Mouse (Mus musculus) heart, adult 9 months (tissue): ENCODE results near the gene Cep128.
"Not testable (repeated sequence)": the region's sequence is repeated elsewhere in the genome, so short reads cannot be mapped to it uniquely, and the experiment has no call there.

Experiments
- DNase-seq, 2 experiments: peaks; one replicate each; pipeline ENCODE4 v3.0.0; 2022; ENCODE audit warnings: low spot score in 2 of 2

Gene Cep128

DNA sequence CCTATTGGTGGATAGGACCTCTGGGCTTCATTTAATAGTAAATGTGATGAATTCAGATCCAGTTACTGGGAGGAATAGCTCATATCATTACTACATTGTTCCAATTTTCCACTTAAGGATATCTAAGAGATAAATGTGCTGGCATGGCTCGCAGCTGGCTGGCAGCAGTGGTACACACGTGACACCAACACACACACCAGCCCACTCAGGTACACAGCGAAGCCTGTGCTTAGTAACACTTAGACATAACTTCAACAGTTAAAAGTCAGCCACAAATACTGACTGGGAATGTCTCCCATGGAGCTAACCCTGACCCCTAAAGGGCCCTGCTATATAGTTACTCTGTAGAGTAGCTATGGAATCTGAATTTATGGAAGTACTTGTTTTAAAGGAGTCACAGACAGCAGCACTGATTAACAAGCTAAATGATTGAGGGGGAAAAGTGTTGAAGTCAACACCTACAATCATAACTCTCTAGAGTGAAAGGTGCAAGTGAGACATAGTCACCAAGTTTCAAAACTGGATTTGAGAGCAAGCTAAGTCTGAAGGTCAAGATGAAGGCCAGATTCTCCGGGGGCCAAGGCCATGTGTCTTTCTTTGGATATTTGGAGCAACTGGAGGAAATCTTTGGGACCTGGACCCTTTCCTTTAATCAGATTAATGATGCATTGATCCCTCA, 320.7 kb downstream of the Cep128 start:
- DNase-seq, result peak in 1 of 2 experiments; percentile 35

DNA sequence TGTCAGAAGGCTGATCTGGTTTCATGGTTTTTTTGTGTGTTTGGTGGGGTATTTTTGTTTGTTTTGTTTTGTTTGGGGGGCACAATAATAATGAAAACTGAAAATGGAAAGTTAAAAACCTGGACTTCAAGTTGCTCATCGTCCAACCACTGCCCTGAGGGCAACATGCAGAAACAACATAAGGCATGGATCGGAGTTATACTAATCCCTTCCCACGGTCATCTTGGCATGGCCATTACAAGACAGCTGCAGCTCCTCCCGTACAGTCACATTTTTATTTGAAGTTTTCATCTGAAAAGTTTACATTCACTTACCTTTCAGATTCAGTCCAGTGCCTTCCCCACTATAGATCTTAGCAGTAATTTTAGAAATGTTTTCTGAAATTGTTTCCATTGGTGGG, 321.5 kb downstream of the Cep128 start:
- DNase-seq, result no peak

DNA sequence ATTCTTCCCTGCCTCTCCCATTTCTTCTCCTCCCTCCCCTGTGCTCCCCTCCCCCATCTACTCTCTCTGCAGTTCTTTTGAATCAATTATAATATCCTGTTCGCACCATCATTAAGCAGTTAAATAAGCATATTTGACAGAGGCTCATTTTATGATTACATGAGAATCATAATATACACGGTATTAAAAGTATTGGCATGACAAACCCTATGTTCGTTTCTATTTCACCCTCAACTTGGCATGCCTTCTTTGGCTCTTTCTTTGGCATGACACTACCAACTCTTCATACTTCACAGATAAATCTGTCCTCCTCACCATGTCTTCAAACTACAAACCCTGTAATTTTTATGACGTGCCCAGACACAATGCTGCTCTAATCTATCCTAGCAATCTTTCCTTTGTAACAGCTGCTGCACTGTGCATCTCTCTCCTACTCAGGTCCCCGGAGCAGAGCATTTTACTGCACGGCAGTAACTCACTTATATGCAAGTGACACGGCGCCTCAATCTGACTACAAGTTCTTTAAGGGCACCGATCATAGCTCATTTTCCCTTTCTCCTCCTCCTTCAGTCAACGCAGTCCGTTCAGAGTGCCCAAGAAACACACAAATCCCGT, 324.4 kb downstream of the Cep128 start:
- DNase-seq, result no peak

DNA sequence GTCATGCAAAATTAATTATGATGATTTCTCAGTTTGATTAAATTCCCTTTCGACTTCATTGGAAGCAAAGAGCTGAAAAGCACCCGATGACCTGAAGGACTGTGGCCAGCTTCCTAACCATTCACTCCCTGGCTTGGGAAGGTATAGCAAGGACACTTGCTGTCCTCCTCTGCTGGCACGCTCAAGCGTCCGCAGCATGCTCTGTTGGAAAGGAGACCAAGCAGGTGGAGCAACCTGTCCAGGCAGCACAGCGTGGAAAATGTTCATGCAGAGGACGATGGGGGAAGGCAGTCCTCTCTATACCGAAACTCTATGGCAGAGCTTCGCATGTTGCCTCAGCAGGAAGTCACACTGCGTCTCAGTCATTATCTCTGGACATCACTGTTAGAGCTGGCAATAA, 327.3 kb downstream of the Cep128 start:
- no peak for DNase-seq

DNA sequence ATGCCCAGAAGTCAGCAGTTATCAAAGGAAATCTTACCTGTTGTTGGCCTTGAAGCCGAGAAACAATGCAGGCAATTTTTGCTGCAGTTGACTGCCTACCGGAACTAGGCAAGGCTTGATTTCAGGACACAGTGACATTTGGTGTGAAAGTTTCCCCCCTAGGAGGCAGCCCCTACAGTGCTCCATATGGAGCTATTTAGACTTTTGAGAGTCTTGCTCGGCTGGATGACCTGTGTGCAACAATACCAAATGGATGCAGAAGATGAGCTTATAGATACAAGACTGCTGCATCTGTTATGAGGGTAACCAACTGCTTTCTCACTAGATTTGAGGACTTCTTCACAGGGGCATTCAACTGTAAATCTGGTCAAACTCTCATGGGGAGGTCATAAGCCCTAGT, 331.9 kb downstream of the Cep128 start:
- no peak for DNase-seq

DNA sequence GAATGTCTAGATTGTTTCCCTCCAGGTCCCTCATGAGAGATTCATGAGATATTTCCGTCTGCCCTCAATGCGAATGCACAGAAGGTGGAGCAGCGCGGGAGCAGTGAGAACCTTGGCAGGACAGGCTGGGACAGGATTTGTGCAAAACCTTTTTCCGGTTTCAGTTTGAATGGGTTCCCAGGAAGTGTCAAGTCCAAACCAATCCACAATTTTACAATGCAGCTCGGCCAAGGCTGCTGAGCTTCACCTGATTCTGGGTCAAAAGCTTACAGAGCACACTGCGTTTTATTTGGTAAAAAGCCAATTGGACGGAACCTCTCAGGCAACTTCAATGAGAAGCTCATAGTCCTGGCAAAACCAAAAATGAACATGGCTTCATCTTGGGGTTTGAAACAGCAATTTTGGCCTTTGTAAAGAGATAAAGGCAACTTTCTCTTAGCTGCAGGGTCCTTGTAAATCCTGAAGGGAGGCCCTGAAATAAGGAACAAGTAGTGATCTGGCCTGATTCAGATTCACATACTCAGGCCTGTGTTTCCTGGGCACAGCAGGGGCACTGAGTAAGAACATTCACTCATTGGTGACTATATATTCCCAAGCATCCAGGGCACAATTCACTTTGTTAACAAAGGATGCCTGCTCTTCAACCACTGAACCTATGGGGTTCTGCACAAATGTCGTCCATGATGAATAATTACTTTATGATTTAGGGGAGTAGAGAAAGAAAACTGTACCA, 333.4 kb downstream of the Cep128 start:
- peak; percentile 11 to 14 for DNase-seq

DNA sequence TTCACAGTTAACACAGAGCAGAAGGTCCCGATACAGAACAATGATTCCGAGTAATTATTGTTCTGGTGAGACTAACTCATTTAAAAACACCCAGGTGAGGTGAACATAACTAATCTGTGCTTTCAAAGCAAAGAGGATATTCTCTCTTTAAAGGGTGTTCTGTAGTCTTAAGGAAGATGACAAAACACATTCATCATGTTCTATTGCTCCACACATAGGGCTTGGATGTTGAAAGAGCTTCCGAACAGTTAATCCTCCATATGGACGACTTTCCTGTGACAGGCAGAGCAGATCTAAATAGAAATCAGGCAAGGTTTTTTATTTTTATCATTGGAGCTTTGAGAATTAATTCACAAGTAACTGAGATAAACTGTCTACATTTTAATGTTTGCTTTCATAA, 342.8 kb downstream of the Cep128 start:
- no peak for DNase-seq

DNA sequence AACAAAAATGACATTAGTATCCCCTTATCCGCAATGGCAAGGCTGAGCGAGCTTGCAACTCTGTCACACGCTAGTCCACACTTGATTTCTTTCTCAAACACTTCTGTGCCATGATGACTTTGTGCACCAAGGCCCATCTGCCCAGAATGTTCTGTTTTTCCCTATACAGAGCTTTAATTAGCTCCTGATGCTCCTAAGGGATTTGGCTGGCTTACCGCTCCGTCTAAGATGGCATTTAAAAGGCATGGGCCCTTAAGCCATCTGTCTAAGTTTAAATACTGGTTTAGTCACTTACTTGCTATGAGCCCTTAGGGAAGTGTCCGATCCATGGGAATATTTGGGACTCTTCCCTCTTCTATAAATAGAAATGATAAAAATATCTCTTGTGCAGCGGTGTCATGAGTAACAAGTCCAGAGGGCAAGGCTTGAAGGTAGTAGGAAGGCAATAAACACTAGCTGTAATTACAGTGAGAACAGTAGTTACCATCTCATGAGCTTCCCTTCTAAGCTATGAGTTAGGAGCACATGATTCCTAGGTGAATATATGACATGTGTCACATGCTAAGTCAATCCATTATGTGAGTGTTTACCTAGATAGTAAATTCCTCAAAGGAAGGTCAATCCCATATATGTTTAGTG, 343.8 kb downstream of the Cep128 start:
- peak; percentile 28 for DNase-seq

DNA sequence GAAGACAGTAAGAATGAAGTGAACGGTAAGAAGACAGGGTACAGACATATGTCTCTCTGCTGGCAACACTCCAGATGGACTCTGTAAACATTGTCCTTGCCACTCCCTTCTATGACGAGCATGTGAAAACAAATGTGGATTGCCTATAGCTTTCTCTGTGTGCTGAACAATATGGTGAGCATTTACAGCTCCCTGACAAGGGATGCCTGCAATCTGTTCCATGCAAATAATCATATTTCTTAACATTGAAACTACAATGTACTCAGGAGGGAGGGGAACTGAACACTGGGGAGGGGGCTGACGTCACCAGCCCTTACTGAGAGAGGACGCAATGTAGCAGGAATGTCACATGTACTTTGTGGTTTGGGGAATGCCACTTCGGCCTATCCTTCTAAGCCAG, 355.1 kb downstream of the Cep128 start:
- no peak for DNase-seq

DNA sequence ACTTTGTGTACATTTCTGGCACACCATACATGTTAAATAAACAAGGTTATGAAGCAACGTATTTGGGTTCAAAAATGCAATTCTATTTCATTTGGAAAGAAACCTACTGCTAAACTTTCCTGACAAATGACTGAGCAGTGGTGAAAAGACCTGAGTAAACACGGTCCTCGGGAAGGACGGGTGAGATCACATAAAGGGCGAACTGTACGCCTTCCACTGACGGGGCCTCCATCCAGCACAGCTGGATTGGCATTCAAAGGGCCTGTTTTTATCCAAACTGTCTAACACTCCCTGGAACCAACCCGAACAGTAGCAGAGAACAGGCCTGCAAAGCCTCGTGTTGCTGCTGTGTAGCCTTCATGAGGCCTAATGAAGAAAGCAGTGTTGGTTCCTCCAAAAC, 356.5 kb downstream of the Cep128 start:
- DNase-seq, result peak; percentile 10 to 13

DNA sequence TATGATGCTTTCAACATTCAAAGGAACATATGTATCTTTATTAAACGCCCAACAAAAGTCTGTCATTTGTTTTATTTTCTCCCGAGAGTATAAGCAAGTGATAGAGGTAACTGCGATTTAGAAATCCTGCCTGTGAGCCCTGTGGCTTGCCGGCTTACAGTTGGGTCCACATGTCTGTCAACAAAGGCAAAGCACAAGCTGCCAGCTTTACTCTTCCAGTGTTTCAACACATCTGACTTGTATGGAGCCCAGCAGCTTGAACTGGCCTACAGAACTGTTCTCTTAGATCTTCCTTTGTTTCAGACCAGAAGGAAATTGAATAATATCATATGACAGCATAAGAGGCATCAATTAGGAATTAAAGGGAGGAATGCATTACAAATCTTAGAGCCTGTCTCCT, 357.1 kb downstream of the Cep128 start:
- no peak for DNase-seq

DNA sequence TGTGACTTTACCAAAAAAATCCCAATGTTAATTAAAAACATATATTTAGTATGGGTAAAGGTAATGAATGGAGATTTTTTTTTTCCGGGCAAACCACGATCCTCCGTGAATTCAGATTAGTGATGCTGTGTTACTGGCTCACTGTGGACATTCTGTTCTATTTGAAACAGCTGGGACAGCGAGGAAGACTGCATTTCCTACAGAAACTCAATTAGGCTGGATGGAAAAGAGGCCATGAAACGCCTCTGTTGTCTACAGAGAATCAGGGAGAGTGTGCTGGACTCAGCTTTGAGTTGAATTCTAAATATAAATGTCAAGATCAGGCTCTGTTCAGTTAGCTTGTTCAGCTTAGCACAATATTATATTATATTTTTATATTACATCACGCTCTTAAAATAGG, 369.1 kb downstream of the Cep128 start:
- no peak for DNase-seq

DNA sequence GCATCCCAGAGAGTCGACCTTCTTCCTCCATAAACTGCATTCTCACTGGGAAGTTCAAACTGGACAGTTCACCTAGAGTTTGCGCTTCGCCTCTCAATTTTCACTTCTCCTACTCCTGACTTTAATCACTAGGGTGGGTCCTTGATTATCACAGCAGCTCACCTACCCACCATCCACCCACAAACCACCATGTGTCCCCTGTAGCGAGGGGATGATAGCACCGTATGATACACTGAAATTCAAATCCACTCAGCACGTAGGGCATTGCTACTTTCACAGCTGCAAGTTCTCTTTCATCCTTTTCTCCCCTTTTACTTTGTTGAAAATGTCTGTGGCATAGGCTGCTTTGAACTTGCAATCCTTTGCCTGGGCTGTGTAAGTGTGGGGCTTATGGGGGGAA, 371.2 kb downstream of the Cep128 start:
- no peak for DNase-seq

DNA sequence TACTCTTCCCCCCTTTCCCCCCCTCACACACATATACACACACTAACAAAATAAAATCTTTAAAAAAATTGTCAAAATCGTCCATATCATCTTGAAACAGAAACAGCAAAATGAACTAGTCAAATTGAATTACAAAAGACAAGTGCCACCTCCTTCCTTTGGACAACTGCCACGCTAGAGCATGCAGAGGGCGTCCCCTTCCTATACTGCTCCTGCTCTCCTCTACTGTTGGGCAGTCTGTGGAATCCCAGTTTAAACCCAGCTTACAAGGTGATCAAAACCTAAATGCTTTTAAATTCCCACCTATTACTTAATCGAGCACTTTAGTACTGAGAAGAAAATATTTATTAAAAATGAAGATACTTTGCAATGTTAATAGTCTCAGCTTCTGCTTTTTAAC, 372.0 kb downstream of the Cep128 start:
- no peak for DNase-seq

DNA sequence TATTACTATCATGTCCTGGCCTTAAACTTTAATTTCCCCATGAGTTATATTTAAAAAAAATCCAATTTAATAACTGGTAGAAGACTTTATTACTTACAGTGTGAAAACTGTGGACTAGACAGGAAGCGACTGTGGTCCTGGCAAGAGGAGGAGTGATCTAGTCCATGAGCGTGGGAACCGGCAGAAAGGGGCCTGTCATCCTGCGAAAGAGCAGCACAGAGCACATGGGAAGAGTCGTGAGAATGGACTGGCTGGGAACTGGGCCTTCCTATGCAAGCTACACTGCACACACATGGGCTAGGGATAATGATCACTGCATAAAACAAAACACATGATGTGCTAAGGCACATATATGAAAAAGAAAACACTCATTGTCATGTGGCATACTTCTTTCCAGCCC, 375.5 kb downstream of the Cep128 start:
- DNase-seq, result no peak

DNA sequence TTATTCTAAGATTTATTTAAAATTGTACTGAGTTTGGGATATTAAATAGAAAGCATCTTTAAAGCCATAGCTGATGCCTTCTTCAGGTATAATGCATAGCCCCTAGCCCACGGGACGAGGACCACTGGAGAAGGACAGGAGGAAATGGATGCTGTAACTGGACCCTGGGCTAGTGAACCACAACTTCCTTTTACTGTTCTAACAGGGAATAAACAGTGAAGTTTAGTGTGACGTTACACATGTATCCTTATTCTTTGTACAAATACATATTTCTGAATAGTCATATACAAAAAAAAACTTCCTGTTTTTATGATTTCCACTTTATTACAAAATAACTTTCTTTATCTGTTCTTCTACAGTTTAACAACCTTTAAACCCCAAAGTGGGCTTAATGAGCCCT, 376.0 kb downstream of the Cep128 start:
- no peak for DNase-seq

DNA sequence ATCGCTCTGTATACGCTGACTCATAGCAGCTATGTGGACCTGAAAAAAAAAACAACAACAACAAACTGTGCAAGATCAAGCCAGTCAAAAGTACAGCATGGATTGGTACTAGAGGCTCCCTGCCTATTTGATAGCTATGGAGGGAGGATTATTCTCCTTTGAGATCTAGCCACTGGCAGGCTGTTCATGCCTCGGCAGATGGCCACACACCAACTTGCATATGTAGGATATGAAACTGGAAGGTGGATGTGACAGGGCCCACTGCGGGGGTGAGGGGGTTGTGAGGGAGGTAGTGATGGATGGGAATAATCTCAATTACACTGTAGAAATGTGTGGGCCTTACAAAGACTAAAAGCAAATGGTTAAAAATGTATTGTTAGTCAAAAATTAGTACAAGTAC, 386.7 kb downstream of the Cep128 start:
- DNase-seq, result no peak

DNA sequence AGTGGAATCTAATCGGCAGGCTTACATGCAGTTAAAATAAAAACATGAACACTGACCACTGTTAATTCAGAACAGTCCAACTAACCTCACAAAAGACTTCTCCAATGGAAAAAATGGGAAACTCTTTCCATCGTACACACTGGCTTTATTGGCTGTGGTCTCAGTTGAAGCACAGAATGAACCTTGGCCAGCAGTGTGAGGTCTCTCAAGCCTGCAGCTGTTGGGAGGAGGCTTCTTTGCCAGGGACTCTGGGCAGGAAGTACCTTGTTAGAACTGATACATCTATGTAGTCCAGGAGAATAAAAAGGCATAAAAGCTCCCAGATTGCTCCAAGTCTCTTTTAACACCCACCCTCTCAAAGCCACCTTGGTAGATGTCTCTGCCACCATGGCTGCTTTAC, 390.9 kb downstream of the Cep128 start:
- peak in 1 of 2 experiments; percentile 5 for DNase-seq

DNA sequence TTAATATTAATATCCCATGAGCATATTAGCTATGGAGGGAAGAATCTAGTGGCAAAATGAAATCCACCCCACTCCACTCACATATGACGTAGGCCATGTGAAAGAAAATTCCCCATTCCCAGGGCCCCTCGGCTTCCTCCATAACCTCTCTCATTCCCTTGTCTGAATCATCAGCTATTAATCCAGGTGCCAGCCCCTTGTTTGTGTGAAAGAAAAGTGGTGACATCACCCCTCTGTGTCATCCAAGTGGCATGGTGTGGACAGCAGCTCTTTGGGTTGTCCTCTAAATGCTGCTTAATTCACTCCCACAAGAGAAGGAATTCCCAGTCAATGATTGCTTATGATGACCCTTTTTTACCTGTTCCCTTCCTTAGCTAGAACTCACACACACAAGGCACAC, 396.4 kb downstream of the Cep128 start:
- no peak for DNase-seq

DNA sequence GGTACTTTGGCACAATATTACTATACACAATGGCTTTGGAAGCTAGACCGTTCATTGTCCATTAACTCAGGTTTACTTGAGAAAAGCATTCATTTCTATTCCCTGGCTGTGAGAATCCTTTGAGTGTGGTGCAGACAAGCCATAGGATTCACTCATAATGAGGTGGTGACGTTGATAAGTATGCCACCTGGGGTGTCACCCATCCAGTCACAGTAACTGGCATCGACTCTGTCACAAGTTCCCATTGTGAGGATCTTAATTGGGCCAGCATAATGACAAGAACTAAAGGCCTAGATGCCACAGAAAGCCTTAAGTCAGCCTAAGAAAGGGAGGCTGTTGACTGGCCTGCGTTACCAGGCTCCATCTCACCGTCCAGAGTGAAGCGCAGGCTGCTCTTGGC, 396.9 kb downstream of the Cep128 start:
- DNase-seq, result no peak

DNA sequence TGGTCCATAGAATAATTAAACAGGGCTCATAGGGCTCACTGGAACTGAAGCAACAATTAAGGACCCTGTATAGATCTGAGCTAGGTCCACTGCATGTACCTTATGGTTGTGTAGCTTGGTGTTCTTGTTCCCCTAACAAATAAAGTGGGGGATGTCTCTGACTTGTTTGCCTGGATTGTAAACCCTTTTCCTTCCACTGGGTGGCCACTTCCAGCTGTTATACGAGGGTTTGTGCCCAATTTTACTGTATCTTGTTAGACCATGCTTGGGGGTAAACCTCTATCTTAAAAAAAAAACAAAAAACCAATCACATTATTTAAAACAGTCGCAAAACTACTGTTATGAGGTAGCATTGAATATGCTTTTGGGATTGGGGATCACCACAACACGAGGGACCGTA, 402.2 kb downstream of the Cep128 start:
- DNase-seq, result no peak

DNA sequence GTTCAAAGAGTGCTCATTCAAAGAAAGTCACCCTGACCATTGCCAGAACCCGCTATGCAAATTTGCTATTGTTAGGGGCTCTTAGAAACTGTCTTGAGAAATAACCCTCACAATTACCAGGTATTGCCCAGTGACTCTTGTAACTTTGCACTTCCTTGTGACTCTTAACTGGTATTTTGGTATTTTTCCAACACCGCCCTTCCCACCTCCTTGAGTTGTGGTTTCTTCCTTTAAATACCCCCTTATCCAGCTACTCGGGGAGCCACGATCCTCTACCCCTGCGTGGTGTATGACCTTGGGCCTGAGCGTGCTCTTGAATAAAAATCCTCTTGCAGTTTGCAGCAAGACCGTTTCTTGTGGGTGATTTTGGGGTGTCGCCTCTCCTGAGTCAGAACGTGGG, 407.8 kb downstream of the Cep128 start:
- DNase-seq, result not testable (repeated sequence)

DNA sequence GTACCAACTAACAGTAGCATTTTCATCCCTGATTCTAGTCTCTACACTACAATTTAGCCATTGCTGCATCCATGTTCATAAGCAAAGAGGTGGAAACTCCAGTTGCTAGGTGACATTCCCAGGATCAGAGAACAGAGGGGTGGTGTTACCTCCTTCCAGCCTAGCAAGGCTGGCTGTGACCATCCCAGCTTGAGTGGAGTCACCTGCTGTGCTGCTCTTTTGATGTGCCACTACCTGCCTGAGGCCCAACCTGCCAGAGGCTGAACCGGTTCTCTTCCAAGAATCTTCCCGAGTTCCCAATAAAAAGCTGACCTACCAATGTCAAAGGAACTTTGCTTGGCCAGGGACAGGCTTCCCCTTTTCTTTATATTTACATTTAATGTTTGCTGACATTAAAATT, 408.8 kb downstream of the Cep128 start:
- DNase-seq, result no peak
